Mouse (Mus musculus) left cerebral cortex, postnatal 10 days (tissue): ENCODE results near the gene Gm31371. TPM values are rescaled to one million over a fixed set of nuclear protein-coding genes. Genes with fewer than 3 reads are reported as not detected.
"Not testable (repeated sequence)": the region's sequence is repeated elsewhere in the genome, so short reads cannot be mapped to it uniquely, and the experiment has no call there.

ENCODE experiments used
- DNase-seq, 2 experiments: peaks; one replicate each; pipeline ENCODE4 v3.0.0; 2021 to 2022; ENCODE audit warnings: low spot score in 2 of 2, mixed read lengths in 1 of 2; ENCODE audit errors: extremely low spot score in 1 of 2
- intact Hi-C: fragments of 180-260 bp; cut with DNase I; formaldehyde crosslinking; loops from one replicate; pipeline ENCODE4 v1.15.1; 2025
- total RNA-seq, 2 experiments: library from RNA; stranded (reverse); gene quantifications; 2 replicates each; pipeline ENCODE4 v1.2.3; 2021

Gene Gm31371
- total RNA-seq = under 1 TPM in 1 of 2 experiments, not detected in 1; 0.51 TPM

GRCm38 (mm10) chr8:19903092-19903491, at the start of gene Gm31371:
Gm31371 (plus strand) TSS chr8:19903392.
- intact Hi-C loops, DNase-seq: not testable (repeated sequence)

- intact Hi-C loops, DNase-seq: not testable (repeated sequence)
Measured at GRCm38 (mm10) chr8:19906425-19907055, 3.3 kb downstream of the Gm31371 start.

- DNase-seq, intact Hi-C loops: not testable (repeated sequence)
Measured at GRCm38 (mm10) chr8:19908841-19909321, 5.7 kb downstream of the Gm31371 start.

GRCm38 (mm10) chr8:19919086-19919485, 15.9 kb downstream of the Gm31371 start:
- DNase-seq, intact Hi-C loops: not testable (repeated sequence)

GRCm38 (mm10) chr8:19934274-19934673, 31.1 kb downstream of the Gm31371 start:
- DNase-seq = not testable (repeated sequence)

GRCm38 (mm10) chr8:19935541-19936030, 32.4 kb downstream of the Gm31371 start:
- peak in 1 of 2 experiments; percentile 0 for DNase-seq
- intact Hi-C loops = not testable (repeated sequence)

More at GRCm38 (mm10) chr8:19934274-19934673, 31.1 kb downstream of the Gm31371 start:
- intact Hi-C loops = not testable (repeated sequence)

GRCm38 (mm10) chr8:19960935-19961334, 57.7 kb downstream of the Gm31371 start:
- intact Hi-C loops = no loop called here
- no peak for DNase-seq

- intact Hi-C loops = not testable (repeated sequence)
- DNase-seq = peak in 1 of 2 experiments; percentile 32
Measured at GRCm38 (mm10) chr8:19963766-19964165, 60.6 kb downstream of the Gm31371 start.

GRCm38 (mm10) chr8:19968151-19968550, 65.0 kb downstream of the Gm31371 start:
- peak in 1 of 2 experiments; percentile 29 for DNase-seq
- intact Hi-C loops = not testable (repeated sequence)

GRCm38 (mm10) chr8:19975237-19975636, 72.0 kb downstream of the Gm31371 start:
- peak in 1 of 2 experiments; percentile 16 for DNase-seq
- intact Hi-C loops = not testable (repeated sequence)

Other genes with a start within 250 kb of the Gm31371 start
- gene 4930467E23Rik, start 173.8 kb upstream of the Gm31371 start, total RNA-seq = under 1 TPM in 1 of 2 experiments, not detected in 1; 0.30 TPM